Mouse (Mus musculus): ENCODE results near the gene Gm3468.
"Not testable (repeated sequence)": the region's sequence is repeated elsewhere in the genome, so short reads cannot be mapped to it uniquely, and the experiment has no call there.

Gm3468 gene

DNA sequence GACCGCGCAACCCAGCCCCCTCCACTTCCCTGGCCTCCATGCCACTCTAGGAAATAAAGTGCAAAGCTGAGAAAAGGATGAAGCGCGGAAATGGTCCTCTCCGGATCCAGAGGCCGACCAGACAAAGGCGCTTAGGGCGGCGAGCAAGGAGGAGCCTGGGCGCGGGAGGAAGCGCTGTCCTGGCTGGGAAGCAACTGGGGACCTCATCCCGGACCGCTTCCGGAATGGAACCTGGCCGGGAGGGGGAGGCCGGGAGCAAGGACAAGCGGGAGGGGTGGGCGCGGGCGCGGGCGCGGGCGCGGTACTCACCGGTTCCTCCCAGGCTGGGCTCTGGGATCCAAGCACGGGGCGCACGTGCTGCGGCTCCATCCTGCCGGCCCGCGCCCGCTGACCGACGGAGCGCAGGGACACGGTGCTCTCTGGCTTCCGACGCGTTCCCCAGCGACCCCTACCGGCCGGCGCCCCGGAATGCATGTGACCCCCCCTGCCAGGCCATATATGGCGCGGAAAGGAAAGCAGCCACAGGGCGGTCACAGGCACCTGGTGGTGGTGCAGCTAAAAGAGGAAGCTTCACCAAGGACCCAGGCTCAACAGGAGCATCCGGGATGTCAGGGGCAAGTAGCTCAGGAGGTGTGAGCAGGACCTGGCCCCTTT, at the start of gene Gm3468:
TSS of gene Gm3468 (minus strand) at position 394 of the 654 bp plus-strand sequence.
- peak; percentile 59 to 67 for DNase-seq

DNA sequence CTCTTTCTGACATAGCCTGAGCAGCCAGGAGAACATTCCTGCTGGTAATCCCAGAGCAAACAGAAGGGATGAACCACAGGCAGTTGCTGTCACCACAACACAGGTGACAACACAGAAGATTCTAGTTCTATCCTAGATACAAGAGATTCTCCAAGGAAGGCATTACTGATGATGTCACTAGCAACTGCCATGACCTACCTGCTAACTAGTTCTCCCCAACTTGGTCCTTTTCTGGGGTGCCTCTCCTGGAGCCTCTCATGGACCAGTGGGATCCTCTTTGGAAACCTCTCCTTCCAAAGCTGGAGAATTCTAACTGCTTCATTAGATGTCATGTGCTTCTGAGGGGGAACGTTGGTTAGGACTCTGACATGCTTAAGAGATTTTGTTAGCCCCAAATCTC, 17.2 kb upstream of the Gm3468 start, which contains the start of gene Gm3476:
TSS of gene Gm3476 (minus strand) at position 101 of the 400 bp plus-strand sequence.
- not testable (repeated sequence) for DNase-seq

DNA sequence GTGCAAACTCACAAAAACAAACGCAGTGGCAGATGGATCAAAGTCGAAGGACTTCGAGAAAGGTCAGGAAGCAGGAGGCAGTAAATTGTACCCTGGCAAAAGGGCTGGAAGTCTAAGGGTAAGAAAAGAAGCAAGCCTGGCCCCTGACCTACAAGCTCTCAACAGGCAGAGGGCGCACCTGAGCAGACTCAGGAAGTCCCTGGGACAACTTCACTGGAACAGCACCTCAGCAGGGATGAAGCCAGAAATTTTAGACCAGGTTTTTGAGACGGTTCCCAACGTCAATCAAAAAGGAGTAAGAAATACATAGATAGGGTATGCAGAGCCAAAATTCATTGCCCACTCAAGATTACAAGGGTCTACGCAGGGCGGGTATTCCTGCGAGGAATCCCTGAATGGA, 965 bp downstream of the Gm3468 start:
- DNase-seq: peak in 1 of 2 experiments; percentile 2

DNA sequence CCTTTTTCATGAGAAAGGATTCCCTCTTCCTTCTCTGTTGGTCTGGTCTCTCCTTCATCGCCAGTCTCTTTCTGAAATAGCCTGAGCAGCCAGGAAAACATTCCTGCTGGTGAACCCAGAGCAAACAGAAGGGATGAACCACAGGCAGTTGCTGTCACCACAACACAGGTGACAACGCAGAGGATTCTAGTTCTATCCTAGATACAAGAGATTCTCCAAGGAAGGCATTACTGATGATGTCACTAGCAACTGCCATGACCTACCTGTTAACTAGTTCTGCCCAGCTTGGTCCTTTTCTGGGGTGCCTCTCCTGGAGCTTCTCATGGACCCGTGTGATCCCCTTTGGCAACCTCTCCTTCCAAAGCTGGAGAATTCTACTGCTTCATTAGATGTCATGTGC, 14.6 kb downstream of the Gm3468 start, which contains the start of gene Gm8206:
TSS of gene Gm8206 (minus strand) at position 101 of the 400 bp plus-strand sequence.
- DNase-seq: not testable (repeated sequence)

DNA sequence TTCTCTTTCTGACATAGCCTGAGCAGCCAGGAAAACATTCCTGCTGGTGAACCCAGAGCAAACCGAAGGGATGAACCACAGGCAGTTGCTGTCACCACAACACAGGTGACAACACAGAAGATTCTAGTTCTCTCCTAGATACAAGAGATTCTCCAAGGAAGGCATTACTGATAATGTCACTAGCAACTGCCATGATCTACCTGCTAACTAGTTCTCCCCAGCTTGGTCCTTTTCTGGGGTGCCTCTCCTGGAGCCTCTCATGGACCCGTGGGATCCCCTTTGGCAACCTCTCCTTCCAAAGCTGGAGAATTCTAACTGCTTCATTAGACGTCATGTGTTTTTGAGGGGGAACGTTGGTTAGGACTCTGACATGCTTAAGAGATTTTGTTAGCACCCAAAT, 50.3 kb downstream of the Gm3468 start, which contains the start of gene Gm6337:
TSS of gene Gm6337 (minus strand) at position 101 of the 400 bp plus-strand sequence.
- DNase-seq: not testable (repeated sequence)
